13 mouse cellular contexts compared by ENCODE assay signal in the genomic region with DNA sequence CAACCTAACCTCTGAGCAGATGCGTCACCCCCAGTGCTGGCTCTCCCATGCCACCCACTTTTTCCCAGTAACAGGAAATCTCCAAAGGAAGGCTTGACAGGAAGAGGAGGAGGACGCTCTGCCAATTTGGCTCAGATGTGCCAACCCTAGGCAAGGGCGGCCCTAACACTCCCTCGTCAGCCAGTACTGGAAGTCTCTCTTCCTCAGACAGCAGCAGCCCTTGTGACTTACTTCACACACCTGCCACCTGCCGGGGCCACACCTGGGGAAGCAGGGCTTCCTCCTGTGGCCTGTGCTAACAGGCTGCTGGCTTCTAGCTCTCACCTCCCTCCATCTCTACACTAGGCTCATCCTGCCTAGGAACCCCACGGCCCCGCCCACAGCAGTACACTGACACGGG. TPM values are rescaled to one million over a fixed set of nuclear protein-coding genes. Genes with fewer than 3 reads are reported as not detected.
A peak's percentile ranks its signal among the peaks of the same experiment; 100 is the strongest.
DNase-seq lines count a peak whose midpoint lies in the region; TF ChIP-seq lines count a peak whose summit lies in the region.
"Had no signal": no experiment of that assay in that cellular context is flagged by ENCODE, and none has a peak within 500 bp of the region (broad histone marks: within the 10 kb centered on the region; RNA-seq: fewer than 3 reads in every experiment).

No protein-coding gene starts in this region.

- no peak overlapping the region for H3K4me3 ChIP-seq in kidney, adult 2 months (ENCODE audit: insufficient read depth, low read depth, low read length)
- H3K4me3 ChIP-seq in C2C12 (ENCODE audit: insufficient read depth, poor library complexity, severe bottlenecking) = no peak overlapping the region
- H3K4me3 ChIP-seq in ES-E14 (ENCODE audit: insufficient read depth in 1 of 2, low read depth in 1 of 2, low read length in 2 of 2, poor library complexity in 1 of 2, severe bottlenecking in 1 of 2) = no peak overlapping the region
- H3K4me3 ChIP-seq: hindbrain, embryonic 12.5 days; limb, embryonic 15.5 days; midbrain, embryonic 15.5 days; neural tube, embryonic 15.5 days had no signal

- TF ChIP-seq POLR2A in kidney, adult 2 months (IDR thresholded peaks at IDR 0.05; ENCODE audit: low read depth, low read length) = no peak

- no peaks in the 10 kb centered on the region for H3K9me3 ChIP-seq in ES-E14 (ENCODE audit: control insufficient read depth, insufficient read depth, low read depth, low read length)
- H3K9me3 ChIP-seq: hindbrain, embryonic 12.5 days; limb, embryonic 15.5 days; midbrain, embryonic 15.5 days; neural tube, embryonic 15.5 days had no signal

- 41% methylated on average over 8 of the region's 8 CpGs for WGBS in kidney, adult 2 months

- DNase-seq in kidney, adult 2 months = peak; percentile 51
- DNase-seq in kidney, postnatal 14 days = no peak
- no peak for DNase-seq in ES-E14 (ENCODE audit: low read depth, low spot score)
- DNase-seq in lung, postnatal 10 days = peak; percentile 57
- no peak for DNase-seq in left cerebral cortex, adult 9 months (ENCODE audit: low spot score in 2 of 2)
- no peak for DNase-seq in left cerebral cortex, adult 11 months (ENCODE audit: low spot score)
- DNase-seq: cerebellum, adult 9-10 months; layer of hippocampus, postnatal 36 days had no signal

- H3K79me3 ChIP-seq in C2C12 (ENCODE audit: low read depth) = peaks cover 55% of the 10 kb centered on the region

- H3K27ac ChIP-seq in kidney, adult 2 months (ENCODE audit: insufficient read depth, low read depth, low read length) = 0 out of 2 replicates have a peak overlapping the region, but pooled peaks have one; percentile 2
- H3K27ac ChIP-seq in ES-E14 (ENCODE audit: insufficient read depth, low read depth, low read length, poor library complexity, severe bottlenecking) = peak overlapping the region; percentile 26; the same call in 1 of the 2 replicates
- H3K27ac ChIP-seq: hindbrain, embryonic 12.5 days; limb, embryonic 15.5 days; midbrain, embryonic 15.5 days had no signal

- H3K27me3 ChIP-seq in kidney, adult 2 months (replicated peaks; ENCODE audit: control insufficient read depth, insufficient read depth, low read length) = no peaks in the 10 kb centered on the region
- no peaks in the 10 kb centered on the region for H3K27me3 ChIP-seq in C2C12 (ENCODE audit: control insufficient read depth, insufficient read depth, insufficient read length)
- H3K27me3 ChIP-seq: limb, embryonic 15.5 days; midbrain, embryonic 15.5 days; neural tube, embryonic 15.5 days had no signal

- peak overlapping the region; percentile 19 for H3ac ChIP-seq in C2C12 (ENCODE audit: control insufficient read depth, insufficient read length, low read depth)

- no peak for TF ChIP-seq CTCF in kidney, adult 2 months (conservative IDR thresholded peaks at IDR 0.05; ENCODE audit: insufficient read depth, insufficient read length, low read depth, low read length)
- TF ChIP-seq CTCF in C2C12 (IDR thresholded peaks at IDR 0.05; ENCODE audit: control insufficient read depth, insufficient read depth, insufficient read length) = no peak

- in situ Hi-C loops in ES-E14 (cut with MboI; ENCODE audit: low sequenced_read_pairs in 2 of 2, unreplicated experiment in 2 of 2) = no loop called here

- no peaks in the 10 kb centered on the region for H3K36me3 ChIP-seq in kidney, adult 2 months (ENCODE audit: control insufficient read depth, insufficient read depth, low read length)
- H3K36me3 ChIP-seq in C2C12 (ENCODE audit: control insufficient read depth, insufficient read depth) (no peaks in the 10 kb centered on the region), ES-E14 (ENCODE audit: control insufficient read depth, insufficient read depth, low read length, poor library complexity, severe bottlenecking) (no peaks in the 10 kb centered on the region)
- H3K36me3 ChIP-seq: hindbrain, embryonic 12.5 days; limb, embryonic 15.5 days; midbrain, embryonic 15.5 days; neural tube, embryonic 15.5 days had no signal

- H3K4me1 ChIP-seq in kidney, adult 2 months (ENCODE audit: control insufficient read depth, insufficient read depth, low read length) = peaks cover 87% of the 10 kb centered on the region
- peaks cover 13 to 51% of the 10 kb centered on the region in 2 experiments for H3K4me1 ChIP-seq in ES-E14 (ENCODE audit: control insufficient read depth in 2 of 2, insufficient read depth in 2 of 2, low read length in 2 of 2, poor library complexity in 1 of 2)

- peaks cover 99% of the 10 kb centered on the region for H3K79me2 ChIP-seq in C2C12 (ENCODE audit: control insufficient read depth, insufficient read depth)

- H3K9ac ChIP-seq in ES-E14 (ENCODE audit: insufficient read depth, low read depth, low read length, poor library complexity, severe bottlenecking) = no peak overlapping the region
- H3K9ac ChIP-seq: hindbrain, embryonic 12.5 days; limb, embryonic 15.5 days; midbrain, embryonic 15.5 days; neural tube, embryonic 15.5 days had no signal

TF ChIP-seq in C2C12, 6 proteins besides CTCF, POLR2A, EP300 and RAD21:
- no peak for TF ChIP-seq MYOD1 (IDR thresholded peaks at IDR 0.05; ENCODE audit: control insufficient read depth, insufficient read length, low read depth)
- TF ChIP-seq FOSL1 (IDR thresholded peaks at IDR 0.05; ENCODE audit: insufficient read depth, low read length, poor library complexity, severe bottlenecking) = no peak
- no peak for TF ChIP-seq CEBPB (IDR thresholded peaks at IDR 0.05; ENCODE audit: low read depth)
- TF ChIP-seq MYOG (IDR thresholded peaks at IDR 0.05; ENCODE audit: control insufficient read depth, extremely low read depth, insufficient read length) = no peak

TF ChIP-seq in ES-E14, 5 proteins besides CTCF, POLR2A, EP300 and RAD21:
- TF ChIP-seq ZC3H11A (IDR thresholded peaks at IDR 0.05; ENCODE audit: borderline replicate concordance, low read depth, low read length) = no peak
- no peak for TF ChIP-seq ZNF384 (IDR thresholded peaks at IDR 0.05; ENCODE audit: low read depth, low read length)
- TF ChIP-seq CHD2 (IDR thresholded peaks at IDR 0.05; ENCODE audit: low read depth, low read length) = no peak
- no peak for TF ChIP-seq HCFC1 (IDR thresholded peaks at IDR 0.05; ENCODE audit: borderline replicate concordance, insufficient read depth, low read length)
- no peak for TF ChIP-seq MAFK (IDR thresholded peaks at IDR 0.05; ENCODE audit: insufficient read depth, low read depth, low read length)

RNA-seq across cellular contexts. Expression of gene Shb, which starts 31.9 kb away (rescaled TPM):
- polyA plus RNA-seq in kidney, adult 2 months (2012; rRNA removed) = 57.1 and 59.4 TPM in 2 replicates
- polyA plus RNA-seq in C2C12 (2012; fragmentation: generic; extraction: Trizol) = 35.1 TPM
- 15.0 and 15.9 TPM in 2 replicates for total RNA-seq in ES-E14 (2012; rRNA removed)

Comparison
In these comparisons a context has a peak if more than half of its experiments do, and no peak if none do; other contexts are left out.
1. DNase-seq: peak in kidney, adult 2 months (single experiment) and lung, postnatal 10 days (single experiment); none in kidney, postnatal 14 days (single experiment), ES-E14 (single experiment), left cerebral cortex, adult 9 months (0 of 2) and left cerebral cortex, adult 11 months (single experiment).